Mouse (Mus musculus) brain, embryonic 18.5 days (tissue): ENCODE results near the gene Tenm2.

Experiments used
- DNase-seq: peaks from one replicate; pipeline ENCODE4 v3.0.0-alpha.2; 2012; ENCODE audit warnings: low read depth, low spot score

Gene Tenm2

DNA sequence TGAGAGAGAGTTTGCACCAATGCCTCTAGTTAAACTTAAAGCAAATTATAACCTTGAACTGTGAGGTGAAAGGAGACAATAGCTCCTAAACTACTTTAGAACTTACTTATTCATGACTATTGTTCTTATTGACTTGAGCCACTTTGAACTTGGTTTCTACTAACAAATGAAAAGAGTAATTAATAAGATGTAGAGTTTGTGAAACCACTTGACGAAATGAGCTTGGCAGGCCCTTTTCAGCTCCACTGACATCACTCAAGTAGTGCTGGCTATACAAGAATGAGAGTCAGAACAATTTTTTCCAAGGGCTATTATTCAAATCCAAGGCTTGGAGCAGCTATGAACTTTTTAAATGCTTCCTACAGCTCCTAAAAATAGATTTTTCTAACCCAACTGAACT lies 643.3 kb downstream of the Tenm2 start:
- DNase-seq = no peak

DNA sequence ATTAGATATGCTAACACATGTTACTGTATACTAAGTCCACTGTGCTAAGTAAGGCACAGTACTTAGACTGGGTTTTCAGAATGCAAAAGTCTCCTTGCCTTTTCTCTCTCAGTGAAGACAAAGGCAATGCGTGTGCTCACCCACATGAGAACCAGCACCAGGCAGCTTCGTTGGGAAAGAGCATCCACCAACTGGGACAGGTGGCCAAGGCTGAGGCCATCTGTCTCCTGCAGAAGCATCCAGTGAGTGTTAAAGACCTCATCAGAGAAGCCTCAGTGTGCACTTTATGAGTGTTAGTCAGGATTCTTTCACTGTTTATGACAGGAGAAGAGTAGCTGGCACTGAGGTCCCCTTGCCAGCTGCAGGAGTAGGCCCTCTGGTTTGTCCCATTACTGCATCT lies 669.6 kb downstream of the Tenm2 start:
- DNase-seq = no peak

DNA sequence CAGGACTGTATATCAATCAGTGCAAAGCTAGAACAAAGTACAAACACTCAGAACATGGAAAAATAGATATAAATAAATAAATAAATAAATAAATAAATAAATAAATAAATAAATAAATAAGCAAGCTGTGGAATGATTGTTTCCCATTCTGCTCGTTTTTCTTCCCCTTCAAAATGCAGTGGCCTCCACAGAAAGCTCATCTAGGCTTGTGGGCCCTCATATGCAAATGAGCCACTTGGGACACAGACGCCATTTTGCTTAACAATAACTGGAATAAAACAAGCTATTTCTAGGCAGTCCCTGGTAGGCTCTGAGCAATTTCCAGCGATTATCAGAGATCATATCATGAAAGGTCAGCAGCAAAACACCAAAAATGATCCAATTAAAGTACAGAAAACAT lies 672.9 kb downstream of the Tenm2 start:
- no peak for DNase-seq

DNA sequence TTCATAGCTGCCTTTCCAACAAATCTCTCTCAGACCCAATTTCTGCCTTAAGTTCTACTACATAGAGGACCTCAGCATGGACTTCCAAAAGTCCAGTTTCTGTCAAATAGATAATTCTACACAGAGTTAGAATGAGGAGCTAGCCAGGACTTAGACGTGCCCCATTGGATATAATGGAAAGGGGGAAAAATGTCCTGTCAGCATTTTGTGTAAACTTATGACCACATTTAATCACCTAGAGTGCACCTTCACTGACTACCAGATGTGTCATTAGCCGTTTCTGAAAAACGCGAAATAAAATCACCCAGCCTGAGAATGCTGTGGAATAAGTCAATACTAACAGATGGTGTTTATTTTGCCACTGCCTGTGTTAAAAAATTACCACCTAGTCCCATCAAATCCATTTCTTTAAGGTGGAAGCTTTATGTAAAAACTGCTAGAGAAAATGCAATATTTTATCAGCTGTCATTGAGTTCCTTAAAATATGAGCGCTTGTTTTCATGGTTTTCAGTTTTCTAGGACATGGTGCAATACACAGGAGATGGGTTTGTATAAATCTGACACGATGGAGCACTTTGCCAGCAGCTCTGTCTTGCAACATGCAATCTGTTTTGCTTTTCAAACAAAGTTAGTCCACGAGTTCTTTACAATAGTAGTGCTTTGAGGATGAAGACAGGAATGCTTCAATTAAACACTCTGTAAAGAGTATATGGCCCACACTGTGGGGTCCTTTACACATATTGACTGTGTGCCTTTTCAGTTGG lies 674.8 kb downstream of the Tenm2 start:
- no peak for DNase-seq

DNA sequence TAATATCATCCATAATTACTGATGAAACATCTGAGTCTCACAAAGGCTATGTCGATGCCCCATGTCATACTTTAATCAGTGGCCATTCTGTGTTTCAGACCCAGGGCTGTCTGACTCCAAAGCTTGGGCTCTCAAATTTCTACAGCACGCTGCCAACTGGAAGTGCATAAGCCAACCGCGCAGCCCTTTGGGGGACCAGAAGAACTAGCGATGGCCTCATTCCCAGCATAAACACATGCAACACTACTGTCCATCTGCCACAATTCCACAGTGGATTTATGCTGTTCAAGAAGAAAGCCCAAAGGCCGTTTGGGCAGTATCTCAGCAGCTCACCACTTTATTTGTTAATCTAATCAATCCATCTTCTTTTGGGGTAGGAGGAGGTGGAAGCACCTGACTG lies 678.4 kb downstream of the Tenm2 start:
- no peak for DNase-seq

DNA sequence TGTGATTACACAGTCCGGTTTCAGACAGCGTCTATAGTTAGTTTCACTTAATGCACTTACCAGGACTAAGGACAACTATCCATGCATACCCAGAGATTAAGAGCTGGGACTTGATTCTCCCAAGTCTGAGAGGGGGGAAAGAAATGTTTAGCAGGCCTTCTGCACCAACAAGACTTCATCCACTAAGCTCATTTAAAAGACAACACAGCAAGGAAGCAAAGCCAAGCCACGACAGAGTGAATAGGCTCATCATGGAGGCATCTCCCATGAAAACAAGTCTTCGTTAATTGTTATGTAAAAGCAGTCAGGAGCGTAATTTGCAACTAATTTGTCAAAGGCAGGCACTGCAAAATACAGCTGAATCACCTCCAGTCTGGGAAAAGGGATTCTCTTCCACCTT lies 682.5 kb downstream of the Tenm2 start:
- DNase-seq = no peak

DNA sequence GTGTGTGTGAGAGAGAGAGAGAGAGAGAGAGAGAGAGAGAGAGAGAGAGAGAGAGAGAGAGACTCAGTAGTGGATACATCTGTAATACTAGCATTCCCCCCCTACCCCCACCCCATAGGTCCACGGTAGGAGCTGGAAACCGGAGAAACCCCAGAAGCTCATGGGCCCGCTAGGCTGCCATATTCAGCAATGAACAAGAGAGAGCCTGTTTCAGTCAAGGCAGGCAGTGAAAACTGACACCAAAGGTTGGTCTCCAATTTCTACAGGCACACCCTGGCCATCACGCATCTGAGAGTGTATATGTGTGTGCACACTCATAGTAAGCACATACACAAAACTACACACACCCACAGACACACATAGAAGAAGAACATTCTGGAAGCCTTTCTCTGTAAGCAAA lies 685.1 kb downstream of the Tenm2 start:
- DNase-seq = no peak

DNA sequence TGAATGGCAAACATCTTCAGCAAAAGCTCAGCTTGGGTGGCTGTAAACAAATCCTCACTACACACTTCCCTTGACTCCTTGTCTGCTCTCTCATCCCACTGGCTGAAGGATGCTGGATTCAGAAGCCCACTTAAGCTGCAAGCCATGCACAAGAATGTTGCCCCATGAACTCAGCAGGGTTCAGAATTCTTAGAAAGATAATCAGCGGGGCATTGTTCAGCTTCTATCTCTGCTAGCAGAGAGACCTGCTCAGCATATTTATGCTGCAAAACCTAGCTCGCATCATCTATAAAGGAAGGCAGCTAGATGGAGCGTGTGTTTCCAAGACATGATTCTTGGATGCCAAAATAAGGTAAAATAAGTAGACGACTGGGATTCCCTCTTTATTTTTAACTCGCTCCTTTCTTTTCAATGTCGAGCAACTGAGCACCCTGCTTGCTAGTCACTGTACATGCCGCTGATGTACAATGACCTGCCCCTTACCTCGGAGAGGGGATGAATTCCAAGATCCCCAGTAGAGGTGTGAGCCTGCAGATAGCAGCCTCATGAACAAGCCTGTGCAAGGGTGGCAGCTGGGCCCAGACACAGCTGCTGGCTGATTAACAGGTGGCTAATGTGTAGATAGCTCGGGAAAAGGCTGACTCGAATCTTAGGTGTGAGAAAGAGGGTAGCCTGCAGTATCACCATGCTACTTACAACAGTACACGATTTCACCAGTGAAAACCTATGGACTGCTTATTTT lies 686.2 kb downstream of the Tenm2 start:
- DNase-seq = no peak

DNA sequence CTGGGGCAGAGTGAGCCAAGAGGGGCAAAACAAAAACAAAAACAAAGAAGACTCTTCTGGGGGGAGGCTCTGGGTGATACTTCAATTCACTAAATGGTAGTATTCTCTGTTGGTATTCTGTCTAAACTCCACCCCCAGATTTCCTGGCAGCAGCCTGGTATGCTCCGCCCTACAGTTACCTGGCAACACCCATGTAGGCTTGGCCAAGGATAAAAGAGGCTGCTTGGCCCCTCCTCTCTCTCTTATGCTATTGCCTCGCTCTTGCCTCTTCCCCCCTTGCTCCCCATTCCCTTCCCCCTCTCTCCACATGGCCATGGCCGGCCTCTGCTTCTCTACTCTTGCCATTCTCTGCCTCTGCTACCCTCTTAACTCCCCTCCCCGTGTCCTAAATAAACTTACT lies 687.6 kb downstream of the Tenm2 start:
- no peak for DNase-seq

DNA sequence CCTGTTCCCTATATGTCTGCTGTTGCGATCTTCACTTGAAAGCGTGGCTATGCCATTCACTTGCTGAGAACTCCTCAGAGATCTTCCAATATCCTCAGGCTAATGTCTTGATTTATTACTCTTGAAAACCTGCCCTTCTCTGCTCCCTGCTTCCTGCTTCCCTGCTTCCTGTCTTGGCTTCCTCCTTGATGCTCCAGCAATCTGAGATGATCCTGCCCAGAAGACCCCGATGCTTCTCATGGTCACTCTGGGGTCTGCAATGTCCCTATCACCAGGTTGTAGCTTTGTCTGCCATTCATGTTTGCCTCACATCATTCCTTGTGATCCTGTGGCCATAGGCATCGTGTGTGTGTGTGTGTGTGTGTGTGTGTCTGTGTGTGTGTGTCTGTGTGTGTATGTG lies 697.6 kb downstream of the Tenm2 start:
- no peak for DNase-seq

DNA sequence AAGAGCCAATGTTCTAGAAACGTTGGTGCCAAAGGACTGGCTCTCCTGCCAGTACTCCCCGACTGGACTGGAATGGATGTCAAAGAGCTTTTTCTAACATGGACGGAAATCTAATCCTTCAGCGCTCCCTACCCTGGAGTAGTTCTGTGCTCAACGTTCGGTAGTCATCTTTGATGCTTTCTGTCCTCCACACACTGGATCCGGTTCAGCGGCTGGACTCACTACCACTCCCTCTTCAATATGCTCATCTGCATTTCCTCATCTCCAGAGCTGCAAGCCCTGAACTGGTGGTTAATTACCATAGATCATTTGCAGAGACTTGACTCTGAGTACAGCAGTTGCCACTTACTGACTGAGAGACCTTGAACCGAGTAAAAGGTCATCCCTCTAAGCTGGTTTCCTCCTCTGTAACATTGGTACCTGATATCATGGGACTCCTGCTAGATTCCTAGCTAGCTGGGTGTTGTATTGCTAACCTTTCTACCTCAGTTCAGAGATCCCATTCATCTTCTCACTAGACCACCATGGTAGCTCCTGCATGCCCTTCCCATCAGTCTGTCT lies 698.1 kb downstream of the Tenm2 start:
- no peak for DNase-seq

DNA sequence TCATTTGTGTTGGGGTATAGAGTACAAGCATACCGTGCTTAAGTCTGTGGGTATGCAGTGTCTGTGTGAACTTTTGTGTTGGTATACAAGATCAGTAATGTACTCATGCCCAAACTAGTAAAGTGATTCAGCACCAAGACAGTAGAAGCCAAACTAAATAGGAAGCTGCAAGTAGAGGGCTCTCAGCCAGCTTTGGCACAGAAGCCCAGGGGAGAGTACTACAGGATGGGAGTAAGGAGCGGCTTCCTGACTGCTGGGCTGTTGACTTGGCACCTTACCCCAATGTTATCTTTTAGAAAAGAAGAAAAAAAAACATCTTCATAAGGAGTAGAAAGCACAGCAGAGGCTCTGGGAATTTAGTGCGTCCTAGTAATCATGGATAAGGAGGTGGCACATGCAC lies 700.2 kb downstream of the Tenm2 start:
- DNase-seq = no peak

DNA sequence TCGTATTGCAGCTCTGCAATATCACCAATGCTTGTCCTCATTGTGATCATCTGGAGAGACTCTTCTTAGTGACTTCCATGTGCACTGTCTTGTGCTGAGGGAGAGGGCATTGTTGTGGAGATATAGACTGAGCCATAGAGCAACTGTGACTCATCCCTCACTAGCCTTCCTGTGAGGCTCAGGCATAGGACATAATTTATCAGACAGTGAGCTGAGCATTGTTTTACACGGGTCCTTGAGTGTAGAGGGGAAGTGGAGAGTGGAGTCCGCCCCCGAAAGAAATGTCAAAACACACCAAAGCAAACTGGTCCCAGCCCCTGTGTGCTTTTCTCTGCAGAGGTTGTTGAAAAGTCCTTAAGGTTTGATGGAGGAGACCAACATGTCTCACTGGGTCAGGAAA lies 704.1 kb downstream of the Tenm2 start:
- no peak for DNase-seq

DNA sequence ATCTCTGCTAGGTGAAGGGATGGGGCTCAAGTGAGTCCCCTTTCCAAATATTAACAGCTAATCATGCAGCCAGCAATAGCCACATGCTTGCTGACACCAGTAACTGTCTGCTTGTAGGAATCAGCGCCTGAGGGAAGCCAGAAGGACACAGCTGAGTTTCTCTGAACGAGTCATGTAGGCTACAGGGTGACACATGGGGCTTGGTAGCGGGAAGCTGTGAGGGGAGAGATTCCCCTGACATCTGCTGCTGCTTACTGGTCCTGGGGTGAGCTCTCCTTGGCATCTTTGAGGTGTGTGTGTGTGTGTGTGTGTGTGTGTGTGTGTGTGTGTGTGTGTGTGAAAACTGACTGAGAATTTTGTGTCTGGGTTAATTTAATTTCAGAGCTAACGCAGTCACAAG lies 708.3 kb downstream of the Tenm2 start:
- DNase-seq = no peak

DNA sequence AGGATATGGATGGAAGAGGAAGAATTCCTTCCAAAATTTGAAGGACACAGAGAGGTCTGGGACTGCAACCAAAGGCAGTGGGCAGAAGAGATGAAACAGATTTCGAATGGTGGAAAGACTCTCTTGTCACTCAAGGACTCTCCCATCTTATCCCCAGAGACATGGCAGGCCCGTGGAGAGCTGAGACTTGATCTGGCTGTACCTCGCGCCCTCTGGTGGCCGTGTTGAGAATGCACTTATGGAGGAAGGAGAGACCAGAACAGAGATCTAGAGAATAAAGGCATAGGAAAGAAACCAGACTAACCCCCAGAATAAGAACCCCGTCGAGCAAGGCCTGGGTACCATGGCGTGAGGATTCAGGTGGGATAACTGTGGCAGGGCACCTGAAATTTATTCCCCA lies 709.4 kb downstream of the Tenm2 start:
- peak; percentile 24 for DNase-seq

DNA sequence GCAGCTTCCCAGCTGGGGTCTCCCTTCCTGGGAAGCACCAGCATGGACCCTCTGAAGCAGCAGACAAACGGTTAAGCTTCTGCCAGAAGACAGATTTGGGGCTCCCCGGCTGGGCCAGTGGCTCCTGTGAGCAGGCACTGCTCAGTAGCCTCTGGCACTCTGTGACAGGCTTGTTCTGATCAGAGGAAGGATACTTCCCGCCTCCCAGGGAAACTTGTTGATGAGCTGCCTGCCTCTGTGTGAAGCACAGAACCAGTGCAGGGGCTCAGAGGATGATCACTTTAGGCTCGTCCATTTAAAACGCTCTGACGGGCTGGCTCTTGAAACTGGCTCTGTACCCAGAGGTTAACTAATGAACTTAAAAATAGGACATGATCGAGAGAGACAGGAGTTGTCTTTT lies 723.3 kb downstream of the Tenm2 start:
- no peak for DNase-seq

DNA sequence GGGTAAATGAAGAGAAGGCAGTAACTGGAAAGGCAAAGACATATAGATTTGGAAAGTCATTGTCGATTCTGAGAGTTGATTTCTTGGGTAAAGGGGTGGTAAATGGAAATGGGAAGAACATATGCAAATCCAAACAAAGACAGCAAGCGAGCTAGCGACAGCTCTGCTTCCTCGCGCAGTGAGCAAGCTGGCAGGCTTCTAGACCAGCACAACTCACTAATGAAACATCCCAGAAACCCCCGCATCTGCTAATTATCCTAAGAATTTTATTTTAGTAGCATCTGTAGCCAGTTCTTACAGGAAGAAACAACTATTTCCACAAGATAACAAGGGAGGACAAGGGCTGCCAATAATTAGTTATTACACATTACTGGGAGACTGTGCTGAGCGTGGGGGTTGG lies 727.5 kb downstream of the Tenm2 start:
- no peak for DNase-seq

DNA sequence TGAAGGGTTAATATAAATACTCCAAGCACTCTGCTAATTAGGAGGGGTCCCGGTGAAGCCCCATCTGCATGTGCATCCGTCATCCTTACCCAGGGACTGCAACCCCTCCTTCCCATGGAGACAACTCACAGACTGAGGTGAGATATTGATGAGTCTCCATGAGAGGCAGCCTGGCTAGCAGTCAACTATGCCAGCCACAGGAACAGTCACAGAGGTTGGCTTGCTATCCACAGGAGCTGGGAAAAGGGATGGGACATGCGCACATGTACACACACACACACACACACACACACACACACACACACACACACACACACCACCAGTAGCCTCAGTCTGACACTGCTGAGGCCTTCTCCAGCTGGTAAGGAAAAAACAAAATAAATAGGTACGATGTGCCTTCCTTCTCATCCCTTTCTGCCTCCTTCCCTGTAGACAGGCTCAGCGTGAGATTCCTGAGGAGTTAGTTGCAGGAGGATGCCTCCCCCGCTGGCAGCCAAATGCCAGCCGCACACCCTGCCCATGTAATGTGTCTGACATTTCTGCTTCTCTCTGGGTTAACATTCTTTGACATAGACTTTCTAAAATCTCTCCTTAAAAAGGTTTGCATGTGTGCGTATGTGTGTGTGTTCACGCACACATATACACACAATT lies 740.7 kb downstream of the Tenm2 start:
- DNase-seq = no peak

DNA sequence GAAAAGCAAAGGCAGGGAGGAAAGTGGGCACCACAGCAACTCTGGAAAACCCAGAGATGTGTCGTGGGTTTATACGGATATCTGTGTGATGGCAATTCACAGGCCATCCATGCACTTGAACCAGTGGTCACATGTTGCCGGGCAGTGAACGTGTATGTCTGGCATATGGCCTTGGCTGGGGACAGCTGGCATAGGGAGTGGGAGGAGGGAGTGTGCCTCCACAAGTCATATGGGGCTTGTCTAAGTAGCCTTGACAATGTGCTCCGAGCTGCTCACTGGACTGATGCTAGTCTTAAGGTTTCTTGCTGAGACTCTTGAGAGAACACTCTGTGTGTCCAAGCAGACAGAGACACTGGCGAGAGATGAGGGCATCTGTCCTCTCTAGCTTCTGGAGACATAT lies 743.5 kb downstream of the Tenm2 start:
- DNase-seq = no peak

DNA sequence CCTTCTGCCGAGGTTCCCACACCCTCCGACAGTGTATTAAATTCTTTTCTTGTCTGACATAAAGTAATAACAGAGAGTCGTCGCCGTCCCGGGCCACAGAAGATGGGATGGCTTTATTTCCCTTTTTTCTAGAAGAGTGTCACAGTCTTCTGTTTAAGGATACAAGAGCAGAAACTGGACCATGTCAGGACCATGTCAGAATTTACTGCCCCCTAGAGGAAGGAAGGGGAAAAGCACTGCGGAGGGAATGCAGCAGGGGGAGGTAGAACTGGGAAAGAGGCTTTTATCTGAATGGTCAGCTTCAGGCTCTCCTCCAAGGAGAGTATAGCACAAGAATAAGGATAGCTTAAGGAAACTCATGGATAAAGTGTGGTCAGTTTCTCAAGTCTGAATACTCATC lies 745.7 kb downstream of the Tenm2 start:
- DNase-seq = no peak

DNA sequence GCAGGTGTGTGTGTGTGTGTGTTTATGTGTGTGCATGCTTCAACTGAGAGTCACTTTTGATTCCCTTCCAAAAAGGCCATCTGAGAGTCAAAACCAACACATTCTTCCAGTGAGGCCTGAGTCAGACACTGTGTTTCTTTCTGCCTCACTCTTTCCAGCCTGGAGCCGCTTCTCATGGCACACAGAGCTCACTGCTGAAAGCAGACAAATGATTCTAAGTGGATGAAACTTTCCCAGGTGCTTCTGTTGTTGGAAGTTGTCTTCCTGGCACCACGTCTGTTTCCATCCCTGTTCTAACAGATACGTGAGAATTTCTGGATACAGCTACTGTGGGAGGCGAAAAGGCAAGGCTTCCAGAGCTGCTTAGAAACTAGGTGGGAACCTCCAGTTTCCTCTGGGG lies 747.1 kb downstream of the Tenm2 start:
- DNase-seq = no peak

DNA sequence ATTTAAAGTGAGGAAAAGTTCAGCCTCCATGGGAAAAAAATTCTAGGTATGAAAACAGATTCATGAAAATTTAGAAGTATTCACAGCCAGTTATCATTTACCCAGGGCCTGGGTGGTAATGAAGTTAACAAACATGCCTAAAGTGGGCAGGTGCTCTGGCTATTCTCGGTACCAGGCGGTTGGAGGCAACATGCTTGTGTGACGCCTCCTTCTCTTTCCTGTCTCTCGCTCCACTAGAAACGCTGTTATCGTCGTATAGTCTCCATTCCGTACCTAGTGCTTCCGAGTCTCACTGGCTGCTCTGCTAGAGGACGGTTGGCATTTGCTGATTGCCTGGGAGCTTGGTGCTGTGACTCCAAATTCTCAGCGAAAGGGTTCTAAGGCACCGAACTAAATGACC lies 749.7 kb downstream of the Tenm2 start:
- DNase-seq = no peak
